Mouse (Mus musculus) G1E (cell line): ENCODE results near the gene Invs. TPM values are rescaled to one million over a fixed set of nuclear protein-coding genes. Genes with fewer than 3 reads are reported as not detected.

ENCODE experiments used
- ATAC-seq: 2 replicates; pipeline ENCODE4 v1.8.0; 2016; ENCODE audit warnings: mild to moderate bottlenecking; ENCODE audit not compliant: insufficient number of reproducible peaks, poor library complexity, low FRiP score, severe bottlenecking; ENCODE audit errors: extremely low read depth
- DNase-seq: peaks from one replicate; pipeline ENCODE4 v3.0.0; 2012; ENCODE audit warnings: low spot score
- H3K27me3 ChIP-seq: 2 replicates; pipeline ENCODE4 v1.6.1; 2012; ENCODE audit warnings: mild to moderate bottlenecking, low read length, inconsistent platforms; ENCODE audit not compliant: insufficient read depth
- H3K36me3 ChIP-seq: replicated peaks from 2 replicates; pipeline ENCODE3; 2012; ENCODE audit warnings: mild to moderate bottlenecking, inconsistent platforms
- H3K4me1 ChIP-seq: 2 replicates; pipeline ENCODE4 v1.6.1; 2012; ENCODE audit warnings: low read depth, low read length, inconsistent platforms, mixed read lengths; ENCODE audit not compliant: insufficient read depth
- H3K4me3 ChIP-seq: 2 replicates; pipeline ENCODE4 v1.5.1; 2012; ENCODE audit warnings: low read depth, mild to moderate bottlenecking, inconsistent platforms, low read length, moderate library complexity, mixed read lengths
- H3K9me3 ChIP-seq: replicated peaks from 2 replicates; pipeline ENCODE4 v1.6.1; 2012; ENCODE audit warnings: inconsistent platforms
- CTCF ChIP-seq: IDR thresholded peaks from 2 replicates; pipeline ENCODE4 v1.5.1; 2012; ENCODE audit warnings: low read depth, low read length, inconsistent platforms, mixed read lengths
- GATA1 ChIP-seq: IDR thresholded peaks from 2 replicates; pipeline ENCODE4 v1.6.1; 2012; ENCODE audit warnings: borderline replicate concordance, low read length, inconsistent platforms, mixed read lengths
- GATA2 ChIP-seq: IDR thresholded peaks from 2 replicates; pipeline ENCODE4 v1.6.1; 2012; ENCODE audit warnings: low read depth, low read length, inconsistent platforms, borderline replicate concordance
- POLR2AphosphoS5 ChIP-seq: IDR thresholded peaks from 2 replicates; pipeline ENCODE4 v1.6.1; 2012; ENCODE audit warnings: low read depth, low read length, inconsistent platforms; ENCODE audit not compliant: insufficient replicate concordance
- TAL1 ChIP-seq: conservative IDR thresholded peaks from 2 replicates; pipeline ENCODE4 v1.6.1; 2012; ENCODE audit warnings: low read depth, low read length, inconsistent platforms, mixed read lengths
- polyA plus RNA-seq: library from polyadenylated mRNA; stranded (reverse); fragments of >175 nt; gene quantifications from 2 replicates; pipeline ENCODE4 v1.2.3, GENCODE M21; 2012
- total RNA-seq, 2 experiments: library from RNA; stranded (forward) in 1 of 2; stranded (reverse) in 1 of 2; fragments of 200-1000 nt in 1 of 2; fragments of >200 nt in 1 of 2; fragmentation: Nextera tagmentation in 1 of 2; gene quantifications; 2 replicates each; pipeline ENCODE4 v1.2.3; 2014 to 2017

Invs gene
- total and polyA plus RNA-seq, 3 experiments: 7.5 to 25.8 (median 10.2) TPM

- Histone ChIP-seq H3K27me3 (no peaks in the 10 kb centered on the region), H3K4me3 (no peak overlapping the region), H3K9me3 (no peaks in the 10 kb centered on the region), H3K36me3 (peaks cover 21% of the 10 kb centered on the region), H3K4me1 (peaks cover 14% of the 10 kb centered on the region)
- DNase-seq (no peak), ATAC-seq (no peak)
- TF ChIP-seq GATA1: no peak
- TF ChIP-seq CTCF: no peak
- no peak for TF ChIP-seq POLR2AphosphoS5
- no peak for TF ChIP-seq GATA2
- TF ChIP-seq TAL1: no peak
Measured at GRCm38 (mm10) chr4:48275736-48276135, 3.8 kb upstream of the Invs start.

- Histone ChIP-seq H3K36me3 (peaks cover 14% of the 10 kb centered on the region), H3K9me3 (no peaks in the 10 kb centered on the region), H3K4me1 (peaks cover 14% of the 10 kb centered on the region), H3K4me3 (no peak overlapping the region), H3K27me3 (no peaks in the 10 kb centered on the region)
- DNase-seq: no peak
- ATAC-seq: no peak
- TF ChIP-seq GATA1: no peak
- TF ChIP-seq GATA2: no peak
- TF ChIP-seq TAL1: no peak
- TF ChIP-seq POLR2AphosphoS5: no peak
- TF ChIP-seq CTCF: no peak
Measured at GRCm38 (mm10) chr4:48277011-48277410, 2.5 kb upstream of the Invs start.

GRCm38 (mm10) chr4:48278757-48279497, 633 bp upstream of the Invs start:
- DNase-seq (peak; percentile 39), ATAC-seq (no peak)
- Histone ChIP-seq H3K27me3 (no peaks in the 10 kb centered on the region), H3K36me3 (peaks cover 21% of the 10 kb centered on the region), H3K4me3 (peak overlapping the region; percentile 99), H3K4me1 (peaks cover 14% of the 10 kb centered on the region), H3K9me3 (no peaks in the 10 kb centered on the region)
- TF ChIP-seq CTCF: no peak
- TF ChIP-seq GATA2: no peak
- no peak for TF ChIP-seq GATA1
- TF ChIP-seq POLR2AphosphoS5: no peak
- TF ChIP-seq TAL1: no peak

- Histone ChIP-seq H3K9me3 (no peaks in the 10 kb centered on the region), H3K4me3 (no peak overlapping the region), H3K4me1 (peaks cover 9% of the 10 kb centered on the region), H3K36me3 (peaks cover 19% of the 10 kb centered on the region), H3K27me3 (no peaks in the 10 kb centered on the region)
- no peak for ATAC-seq
- no peak for DNase-seq
- TF ChIP-seq POLR2AphosphoS5 (no peak), GATA2 (no peak), CTCF (no peak), GATA1 (no peak)
Measured at GRCm38 (mm10) chr4:48281121-48281520, 1.6 kb downstream of the Invs start.

- ATAC-seq: no peak
- no peak for DNase-seq
- no peaks in the 10 kb centered on the region; the same call in 1 of the 2 replicates for H3K4me1 ChIP-seq
- peaks cover 28% of the 10 kb centered on the region for H3K36me3 ChIP-seq
- no peaks in the 10 kb centered on the region for H3K27me3 ChIP-seq
- no peak overlapping the region for H3K4me3 ChIP-seq
- 0 out of 2 replicates have a peak, but pooled peaks cover 2% of the 10 kb centered on the region for H3K9me3 ChIP-seq
- no peak for TF ChIP-seq POLR2AphosphoS5
- TF ChIP-seq CTCF: no peak
- TF ChIP-seq GATA2: no peak
- TF ChIP-seq GATA1: no peak
- TF ChIP-seq TAL1: no peak
Measured at GRCm38 (mm10) chr4:48287086-48287757, 7.7 kb downstream of the Invs start.

- no peaks in the 10 kb centered on the region for H3K27me3 ChIP-seq
- no peak for DNase-seq
- peaks cover 7% of the 10 kb centered on the region for H3K36me3 ChIP-seq
- H3K4me3 ChIP-seq: no peak overlapping the region
- TF ChIP-seq GATA2: no peak
- TF ChIP-seq POLR2AphosphoS5: no peak
- TF ChIP-seq GATA1: no peak
- TF ChIP-seq TAL1: no peak
- no peak for TF ChIP-seq CTCF
- ATAC-seq: no peak
- no peaks in the 10 kb centered on the region for H3K4me1 ChIP-seq
- H3K9me3 ChIP-seq: no peaks in the 10 kb centered on the region
Measured at GRCm38 (mm10) chr4:48314814-48315213, 35.3 kb downstream of the Invs start.
